Mouse (Mus musculus): ENCODE data around the gene Slc45a1.

Slc45a1 gene

DNA sequence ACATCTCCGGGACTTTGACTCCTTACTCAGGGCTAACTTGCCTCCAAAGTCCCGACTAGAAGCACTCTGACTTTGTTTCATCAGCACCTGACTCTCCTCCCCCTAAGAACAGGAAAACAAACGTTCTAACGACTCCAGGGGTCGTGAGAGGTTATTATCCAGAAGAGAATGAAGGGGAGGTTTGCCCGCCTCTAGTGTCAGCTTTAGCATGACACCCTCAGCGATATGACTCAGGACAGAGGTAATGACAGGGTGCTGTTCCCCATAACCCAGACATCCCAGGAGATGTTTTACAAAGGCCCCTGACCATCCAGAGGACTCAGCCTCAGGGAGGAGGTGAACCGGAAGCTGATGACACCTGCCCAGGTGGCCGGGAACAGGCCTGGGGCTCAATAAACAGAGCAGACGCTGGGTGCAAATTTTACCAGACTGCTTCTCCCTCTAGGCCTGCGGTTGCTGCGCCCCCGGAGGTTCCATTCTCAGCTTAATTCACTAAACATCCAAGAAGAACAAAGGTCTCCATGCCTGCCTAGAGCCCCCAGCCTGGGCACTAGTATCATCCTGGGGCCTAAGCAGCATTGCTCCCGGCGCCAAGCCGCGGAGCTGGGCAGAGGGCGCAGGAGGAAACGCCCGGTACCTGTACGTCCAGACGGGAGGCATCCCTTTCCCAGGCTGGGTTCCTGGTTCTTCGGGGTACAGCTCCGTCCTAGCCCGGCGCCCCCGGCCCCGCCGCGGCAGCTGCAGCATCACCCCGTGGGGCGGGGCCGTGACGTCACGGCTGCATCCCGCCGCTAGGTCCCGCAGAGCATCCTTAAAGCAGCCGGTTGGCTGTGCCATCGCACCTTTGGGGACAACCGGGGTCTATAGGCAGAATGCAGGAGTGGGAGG, at the start of gene Slc45a1:
Gene Slc45a1 (minus strand): TSS at position 785 of the 888 bp plus-strand sequence.
- no peak for DNase-seq

GRCm38 (mm10) chr4:150700849-150701248, 48.9 kb upstream of the Slc45a1 start:
- DNase-seq = no peak

- DNase-seq = no peak
These were observed 42.6 kb upstream of the Slc45a1 start for GRCm38 (mm10) chr4:150694434-150695108.

GRCm38 (mm10) chr4:150692861-150693403, 41.0 kb upstream of the Slc45a1 start:
- no peak for DNase-seq

DNA sequence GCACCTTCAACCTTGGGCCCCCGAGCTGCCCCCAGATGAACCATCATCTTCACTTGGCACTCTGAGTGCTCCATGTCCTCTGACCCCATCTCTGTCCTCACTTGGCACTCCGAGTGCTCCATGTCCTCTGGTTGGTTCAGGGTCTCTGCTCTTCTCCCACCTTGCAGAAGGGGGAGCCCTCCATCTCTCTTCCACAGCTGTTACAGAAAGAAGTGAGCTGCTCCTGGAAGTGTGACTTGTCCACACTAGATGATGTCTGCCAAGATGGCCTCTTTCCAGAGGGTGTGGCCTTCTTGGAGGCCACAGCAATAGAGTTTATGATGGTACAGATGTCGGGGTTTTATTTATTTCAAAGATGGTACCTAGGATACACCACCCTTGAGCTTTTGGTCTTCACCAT, 38.8 kb upstream of the Slc45a1 start:
- no peak for DNase-seq

DNA sequence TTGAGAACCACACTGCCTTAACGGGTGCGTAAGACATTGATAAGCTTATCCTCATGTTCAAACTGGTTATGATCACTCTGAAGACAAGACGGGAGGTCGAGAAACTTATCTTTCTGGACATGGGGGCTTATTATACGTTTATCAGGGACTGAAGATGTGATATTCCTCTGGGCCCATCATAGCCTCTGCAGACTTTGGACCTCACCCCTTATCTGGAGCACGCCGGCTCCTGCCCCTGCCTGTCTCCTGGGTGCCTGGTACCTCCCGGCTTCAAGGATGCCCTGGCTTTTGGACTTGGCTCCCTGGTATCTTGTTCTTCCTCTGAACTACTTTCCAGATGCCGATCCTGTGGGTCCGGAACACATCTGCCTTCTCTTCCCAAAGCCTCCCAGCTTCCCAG, 37.6 kb upstream of the Slc45a1 start:
- no peak for DNase-seq

DNA sequence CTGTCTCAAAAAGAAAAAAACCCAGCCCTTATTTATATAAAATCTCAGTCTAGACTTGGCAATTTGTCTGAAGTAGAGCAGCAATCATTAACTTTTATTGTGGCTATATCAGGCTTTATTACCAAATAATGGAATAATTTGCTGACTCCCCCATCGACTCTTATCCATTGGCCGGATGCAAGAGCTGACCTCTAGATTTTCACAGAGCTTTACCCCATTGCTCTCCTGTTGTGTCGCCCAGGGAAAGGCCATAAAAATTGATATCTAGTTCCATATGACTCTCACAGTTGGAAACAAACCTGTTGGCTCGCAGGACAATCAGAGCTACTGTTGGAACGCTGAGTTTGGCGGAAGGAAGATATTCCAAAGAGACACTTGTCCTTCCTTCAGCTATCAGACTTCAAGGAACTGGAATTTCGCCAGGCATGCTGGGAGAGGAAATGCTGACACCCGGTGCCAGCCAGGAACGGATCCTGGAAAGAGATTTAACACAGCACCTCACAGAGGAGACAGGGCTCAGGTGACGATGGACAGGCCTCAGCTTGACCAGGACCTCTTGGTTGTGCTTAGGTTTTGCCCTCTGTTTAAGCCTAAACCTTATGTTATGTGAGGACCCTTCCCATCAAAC, 35.3 kb upstream of the Slc45a1 start:
- no peak for DNase-seq

GRCm38 (mm10) chr4:150686538-150686937, 34.6 kb upstream of the Slc45a1 start:
- no peak for DNase-seq

GRCm38 (mm10) chr4:150685778-150686493, 34.0 kb upstream of the Slc45a1 start:
- DNase-seq = no peak

- DNase-seq = no peak
These were observed 33.2 kb upstream of the Slc45a1 start for GRCm38 (mm10) chr4:150685043-150685777.

GRCm38 (mm10) chr4:150680373-150680772, 28.4 kb upstream of the Slc45a1 start:
- no peak for DNase-seq

DNA sequence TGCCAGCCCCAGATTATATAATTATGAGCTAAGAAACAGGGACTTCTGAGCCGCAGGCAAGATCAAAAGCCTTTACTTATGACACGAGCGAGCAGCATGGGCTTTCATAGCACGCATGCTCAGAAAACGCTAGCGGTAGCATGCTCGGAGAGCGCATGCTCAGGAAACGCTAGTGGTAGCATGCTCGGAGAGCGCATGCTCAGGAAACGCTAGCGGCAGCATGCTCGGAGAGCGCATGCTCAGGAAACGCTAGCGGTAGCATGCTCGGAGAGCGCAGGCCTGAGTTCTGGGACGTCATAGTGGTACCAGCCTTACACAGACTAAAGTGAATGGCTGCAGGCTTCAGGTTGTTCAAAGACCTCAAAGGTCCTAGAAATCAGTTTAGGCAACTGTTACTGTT, 26.8 kb upstream of the Slc45a1 start:
- no peak for DNase-seq

GRCm38 (mm10) chr4:150677846-150678224, 25.9 kb upstream of the Slc45a1 start:
- no peak for DNase-seq

- no peak for DNase-seq
These were observed 25.3 kb upstream of the Slc45a1 start for GRCm38 (mm10) chr4:150677126-150677845.

GRCm38 (mm10) chr4:150676029-150676428, 24.1 kb upstream of the Slc45a1 start:
- no peak for DNase-seq

GRCm38 (mm10) chr4:150675274-150675673, 23.3 kb upstream of the Slc45a1 start:
- no peak for DNase-seq

GRCm38 (mm10) chr4:150665806-150666205, 13.8 kb upstream of the Slc45a1 start:
- DNase-seq = no peak

DNA sequence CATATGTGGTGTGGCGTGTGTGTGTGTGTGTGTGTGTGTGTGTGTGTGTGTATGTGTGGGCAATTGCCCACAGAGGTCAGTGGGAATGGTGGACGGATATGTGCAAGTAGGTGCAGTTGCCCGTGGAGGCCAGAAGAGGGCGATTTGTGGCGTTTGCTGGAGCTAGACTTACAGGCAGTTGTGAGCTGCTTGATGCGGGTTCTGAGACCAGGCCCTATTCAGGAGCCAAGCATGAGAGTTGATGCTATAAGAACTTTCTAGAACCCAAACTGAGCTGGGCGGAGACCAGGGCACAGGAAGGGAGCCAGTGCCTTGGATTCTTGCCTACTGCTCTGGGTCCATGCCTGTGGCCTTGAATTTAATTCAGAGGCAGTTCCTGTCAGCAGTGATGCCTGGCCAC, 12.8 kb upstream of the Slc45a1 start:
- no peak for DNase-seq

DNA sequence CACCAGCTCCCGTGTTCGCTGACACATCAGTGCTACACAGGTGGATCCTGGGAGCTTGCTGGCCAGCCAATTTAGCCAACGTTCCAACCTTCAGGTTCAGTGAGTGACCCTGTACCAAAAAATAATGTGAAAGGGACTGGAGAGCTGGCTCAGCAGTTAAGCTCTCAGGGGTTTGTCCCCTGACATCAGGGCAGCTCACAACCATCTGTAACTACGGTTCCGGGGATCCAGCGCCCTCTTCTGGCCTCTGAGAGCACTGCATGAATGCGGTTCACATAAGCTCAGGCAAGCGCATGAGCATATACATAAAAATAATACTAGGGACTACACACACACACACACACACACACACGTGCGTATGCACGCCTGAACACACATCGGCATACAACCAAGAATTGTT, 11.2 kb upstream of the Slc45a1 start:
- DNase-seq = no peak

DNA sequence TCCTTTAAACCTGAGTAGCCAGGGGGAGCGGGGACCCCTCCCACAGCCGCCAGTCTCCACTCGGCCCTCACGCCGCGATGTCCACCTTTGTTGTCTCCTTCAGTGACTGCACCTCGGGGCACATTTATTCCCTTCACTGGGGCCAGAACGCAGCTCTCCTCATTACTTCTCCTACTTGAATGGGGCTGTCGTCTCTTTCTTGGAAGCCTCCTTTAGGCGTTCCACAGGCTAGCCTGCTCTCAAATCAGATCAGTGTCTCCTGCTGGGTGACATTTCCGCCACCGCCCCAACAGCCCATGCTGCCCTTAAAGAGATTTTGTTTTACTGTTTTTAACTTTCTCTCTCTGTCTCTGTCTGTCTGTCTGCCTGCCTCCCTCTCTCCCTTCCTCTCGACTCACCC, 9.9 kb upstream of the Slc45a1 start:
- DNase-seq = no peak

DNA sequence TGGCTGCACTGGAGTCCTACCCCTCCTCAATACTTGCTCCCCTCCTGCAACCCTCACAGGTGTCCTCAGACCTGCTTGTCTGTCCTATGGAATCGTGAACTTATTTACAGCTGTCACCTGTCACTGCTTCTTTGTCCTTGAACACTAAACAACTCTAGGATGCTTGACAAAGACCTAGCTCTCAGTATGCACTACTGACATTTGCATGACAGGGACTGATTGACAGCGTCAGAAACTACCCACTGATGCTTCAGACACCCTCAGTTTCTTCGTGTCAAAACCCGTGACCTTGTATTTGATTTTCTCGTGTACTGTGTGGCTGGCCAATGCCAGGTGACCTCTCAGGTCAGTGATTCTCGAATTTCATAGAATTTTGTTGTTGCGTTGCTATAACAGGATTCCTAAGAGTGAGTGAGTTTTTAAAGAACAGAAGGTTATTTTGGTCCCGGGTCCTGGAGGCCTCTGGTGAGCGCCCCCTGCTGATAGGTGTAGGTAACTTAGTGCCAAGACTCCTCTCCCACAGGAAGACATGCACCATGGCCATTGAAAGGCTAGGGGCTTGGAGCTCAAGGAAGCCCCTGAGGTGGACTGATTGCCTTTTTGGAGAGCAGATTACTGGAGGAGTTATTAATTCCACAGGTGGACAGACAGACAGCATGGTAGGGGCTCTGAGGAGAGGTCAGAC, 8.1 kb upstream of the Slc45a1 start:
- no peak for DNase-seq
